Mouse (Mus musculus): ENCODE measurements at regions not wholly inside any gene's neighbourhood (a gene's known extent, or its start where the extent isn't known, plus 50 kb on each side); places are given as distances from the start of the nearest gene placed in this dataset.
"Not testable (repeated sequence)": the region's sequence is repeated elsewhere in the genome, so short reads cannot be mapped to it uniquely, and the experiment has no call there.

DNA sequence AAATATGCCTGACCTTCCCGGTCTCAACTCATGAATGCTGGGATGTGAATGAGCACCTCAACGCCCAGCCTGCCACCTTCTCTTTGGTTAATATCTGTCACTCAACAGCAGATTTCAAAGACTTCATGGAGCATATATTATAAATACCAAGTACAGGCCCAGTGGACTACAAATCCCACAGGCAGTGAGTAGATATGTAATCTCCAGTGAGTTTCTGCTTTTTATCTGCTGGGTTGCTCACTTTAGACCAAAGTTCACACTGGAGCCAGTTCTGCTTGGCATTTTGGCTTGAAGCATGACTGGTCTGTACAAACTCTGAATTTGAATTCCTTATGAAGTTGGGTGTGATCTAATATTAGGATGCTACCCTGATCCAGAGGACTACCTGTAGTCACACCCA is 377.1 kb upstream of the Ngly1 start:
- DNase-seq = no peak

GRCm38 (mm10) chr14:15880146-15880545 is 368.9 kb upstream of the Ngly1 start:
- no peak for DNase-seq

GRCm38 (mm10) chr14:15881284-15881683 is 367.8 kb upstream of the Ngly1 start:
- DNase-seq = peak; percentile 10

DNA sequence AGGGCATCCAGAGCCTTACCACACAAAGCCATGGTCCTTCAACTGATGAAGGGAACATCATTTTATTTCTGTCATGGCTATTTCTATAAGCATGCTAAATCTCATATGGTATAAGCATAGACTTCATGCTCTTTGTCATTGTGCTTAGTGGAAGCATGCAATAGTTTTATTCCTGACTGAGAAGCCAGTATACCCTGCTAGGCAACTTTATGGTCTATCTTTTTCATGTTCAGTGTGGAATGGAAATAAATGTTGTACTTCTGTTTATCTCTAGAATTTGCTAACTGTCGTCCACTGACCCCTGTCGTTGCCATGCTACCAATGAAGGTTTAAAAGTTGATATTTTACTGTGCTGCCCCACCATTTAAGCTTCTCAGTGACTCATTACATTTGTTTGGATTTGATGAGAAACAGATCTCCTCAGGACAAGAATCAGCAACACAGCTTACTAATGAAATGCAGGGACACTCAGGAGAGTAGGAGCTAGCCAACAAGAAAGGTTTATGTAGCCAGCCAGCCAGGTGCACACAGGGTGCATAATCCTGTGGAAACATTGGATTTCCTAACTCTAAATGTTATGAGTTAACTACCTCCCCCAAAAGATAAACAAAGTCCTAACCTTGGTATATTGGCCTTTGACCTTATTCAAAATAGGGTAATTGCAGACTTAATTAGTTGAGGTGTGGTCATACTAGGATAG is 364.3 kb upstream of the Ngly1 start:
- DNase-seq = no peak

DNA sequence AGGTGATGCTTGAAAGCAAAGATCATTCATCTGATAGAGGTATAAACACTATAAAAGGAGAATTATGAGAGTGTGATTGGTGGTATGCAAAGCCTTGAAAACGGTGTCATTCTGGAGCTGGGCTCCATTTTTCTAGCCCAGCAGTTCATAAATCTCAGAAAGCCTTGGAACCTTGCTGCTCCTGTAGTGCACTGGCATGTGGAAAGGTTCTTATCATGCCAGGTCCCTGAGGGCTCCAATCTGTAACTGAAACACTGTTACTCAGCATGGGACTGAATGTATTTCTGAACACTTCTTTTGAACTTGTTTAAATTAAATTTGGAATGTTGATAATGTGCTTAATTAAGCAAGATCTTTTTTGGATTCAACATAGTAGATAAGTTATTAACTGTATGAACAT is 352.0 kb upstream of the Ngly1 start:
- DNase-seq = no peak

DNA sequence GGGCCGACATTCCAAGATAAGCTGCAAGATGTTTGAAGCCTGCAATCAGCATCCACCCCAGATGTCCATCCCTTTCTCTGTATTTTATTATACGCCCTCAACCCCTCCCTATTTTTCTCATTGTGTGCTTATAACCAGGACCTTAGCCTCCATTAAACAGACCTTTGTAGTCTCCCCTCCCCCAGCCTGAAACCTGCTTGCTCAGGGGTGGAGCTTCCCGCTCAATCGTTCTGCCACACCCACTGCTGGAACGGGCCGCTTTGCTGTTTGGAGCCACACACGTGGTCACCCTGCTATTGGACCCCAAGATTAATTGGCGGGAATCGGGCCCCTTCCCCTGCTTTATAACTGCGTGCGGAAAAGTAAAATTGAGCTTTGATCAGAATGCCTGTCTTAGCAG is 342.7 kb upstream of the Ngly1 start:
- DNase-seq = not testable (repeated sequence)

DNA sequence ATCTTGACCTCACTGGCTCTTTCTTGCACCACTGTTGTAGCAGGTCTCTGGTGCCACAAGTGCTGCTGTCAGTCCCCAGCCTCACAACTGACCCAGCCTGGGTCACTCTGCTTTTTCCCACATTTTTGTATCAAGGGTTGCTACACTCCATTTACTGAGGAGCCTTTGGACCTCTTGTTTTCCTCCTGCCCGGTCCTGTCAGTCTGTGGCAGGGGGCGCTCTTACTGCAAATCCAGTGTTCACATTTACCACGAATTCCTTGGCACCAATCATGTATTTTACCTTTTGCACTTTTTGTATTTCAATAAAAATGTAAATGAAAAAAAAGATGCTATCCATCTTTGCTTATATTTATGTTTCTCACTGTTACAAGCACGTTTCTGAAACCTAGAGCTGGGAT is 335.9 kb upstream of the Ngly1 start:
- DNase-seq = not testable (repeated sequence)

GRCm38 (mm10) chr14:15914176-15914575 is 334.9 kb upstream of the Ngly1 start:
- DNase-seq = no peak

- DNase-seq = not testable (repeated sequence)
These were observed 324.4 kb upstream of the Ngly1 start for GRCm38 (mm10) chr14:15924676-15925075.

- DNase-seq = no peak
These were observed 314.4 kb upstream of the Ngly1 start for GRCm38 (mm10) chr14:15934729-15935128.

DNA sequence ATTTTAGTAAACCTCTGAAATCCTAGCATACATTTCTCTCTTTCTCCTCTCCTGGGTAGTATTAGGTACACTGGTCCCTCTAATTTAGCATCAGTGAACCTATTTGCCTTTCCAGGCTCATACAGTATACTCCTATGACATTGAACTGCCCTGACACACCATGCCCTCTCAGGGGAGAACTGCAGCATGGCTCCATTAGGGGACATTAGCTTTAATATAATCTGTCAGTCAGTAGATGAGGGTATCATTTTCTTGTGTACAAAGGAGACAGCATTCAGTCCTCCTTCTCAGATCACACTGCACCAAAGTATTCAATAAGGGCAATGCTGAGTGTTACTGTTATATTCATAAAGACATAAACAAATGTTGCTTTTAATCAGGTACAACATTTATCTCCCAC is 278.8 kb upstream of the Ngly1 start:
- DNase-seq = no peak

- no peak for DNase-seq
These were observed 278.3 kb upstream of the Ngly1 start for GRCm38 (mm10) chr14:15970767-15971166.

DNA sequence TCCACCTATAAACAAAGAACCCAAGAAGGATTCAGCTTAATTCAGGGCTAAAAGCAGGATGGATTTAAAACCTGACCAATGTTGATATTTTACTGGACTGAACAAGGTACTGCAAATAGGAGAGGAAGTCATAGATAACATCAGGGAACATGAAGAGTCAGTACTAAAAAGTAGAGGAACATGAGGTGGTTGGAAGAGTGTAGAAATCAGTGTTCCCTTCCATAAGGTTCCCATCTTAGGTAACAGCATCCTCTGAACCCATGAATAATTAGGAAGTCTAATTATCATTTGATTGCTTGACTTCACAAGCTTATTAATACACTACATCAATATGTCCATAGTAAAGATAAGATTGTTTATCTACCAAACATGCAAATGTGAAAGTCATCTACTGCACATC is 277.8 kb upstream of the Ngly1 start:
- no peak for DNase-seq

DNA sequence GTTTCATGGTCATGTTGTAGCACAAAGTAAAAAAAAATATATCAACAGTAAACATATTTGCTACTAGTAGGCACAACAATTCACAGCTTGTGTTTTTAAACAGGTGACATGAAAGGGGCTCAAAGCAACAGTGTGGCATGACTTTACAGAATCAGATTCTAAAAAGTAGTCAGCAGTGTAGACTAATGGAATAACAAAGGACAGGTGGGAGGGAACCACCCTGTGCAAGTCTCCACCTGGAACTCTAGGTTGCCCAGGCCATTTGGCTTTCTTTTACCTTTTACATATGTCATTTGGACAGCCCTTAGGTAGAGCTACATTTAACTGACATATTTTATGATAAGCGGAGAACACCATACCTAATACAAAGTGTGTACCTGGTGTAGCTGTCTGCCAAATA is 271.7 kb upstream of the Ngly1 start:
- no peak for DNase-seq

GRCm38 (mm10) chr14:15978329-15978728 is 270.8 kb upstream of the Ngly1 start:
- no peak for DNase-seq

GRCm38 (mm10) chr14:16005409-16005808 is 243.7 kb upstream of the Ngly1 start:
- no peak for DNase-seq

- no peak for DNase-seq
These were observed 242.1 kb upstream of the Ngly1 start for GRCm38 (mm10) chr14:16006968-16007367.

DNA sequence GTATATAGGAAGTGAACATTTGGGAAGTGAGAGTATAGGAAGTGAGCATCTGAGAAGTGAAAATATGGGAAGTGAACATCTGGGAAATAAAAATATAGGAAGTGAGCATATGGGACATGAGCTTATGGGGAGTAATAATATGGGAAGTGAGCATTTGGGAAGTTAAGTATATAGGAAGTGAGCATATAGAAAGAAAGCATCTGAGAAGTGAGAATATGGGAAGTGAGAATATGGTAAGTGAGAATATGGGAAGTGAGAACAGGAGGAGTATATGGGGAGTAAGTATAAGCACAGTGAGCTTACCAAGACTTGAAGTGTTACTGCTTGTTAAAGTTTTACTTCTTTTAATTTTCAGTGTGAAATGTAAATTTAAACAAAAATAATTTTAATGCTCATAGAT is 239.3 kb upstream of the Ngly1 start:
- no peak for DNase-seq

DNA sequence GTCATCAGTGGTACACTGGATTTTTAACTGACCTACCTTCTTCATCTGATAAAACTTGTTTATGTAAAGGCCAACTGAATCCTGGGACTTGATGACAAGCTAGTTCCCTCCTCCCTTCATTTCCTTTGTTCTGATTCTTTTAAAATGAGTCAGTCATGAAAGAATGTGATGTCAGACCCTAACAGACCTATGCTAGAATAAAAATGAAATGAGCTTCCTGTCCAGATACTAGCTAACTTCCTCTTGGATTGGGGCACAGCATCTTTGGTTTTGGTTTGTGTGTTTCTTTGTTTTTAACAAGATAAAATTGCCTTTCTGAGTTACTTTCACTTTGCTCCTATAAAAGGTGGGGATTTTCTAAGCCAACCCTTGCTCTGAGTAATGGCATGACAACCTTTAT is 225.2 kb upstream of the Ngly1 start:
- no peak for DNase-seq

GRCm38 (mm10) chr14:16037771-16038170 is 211.3 kb upstream of the Ngly1 start:
- DNase-seq = no peak

DNA sequence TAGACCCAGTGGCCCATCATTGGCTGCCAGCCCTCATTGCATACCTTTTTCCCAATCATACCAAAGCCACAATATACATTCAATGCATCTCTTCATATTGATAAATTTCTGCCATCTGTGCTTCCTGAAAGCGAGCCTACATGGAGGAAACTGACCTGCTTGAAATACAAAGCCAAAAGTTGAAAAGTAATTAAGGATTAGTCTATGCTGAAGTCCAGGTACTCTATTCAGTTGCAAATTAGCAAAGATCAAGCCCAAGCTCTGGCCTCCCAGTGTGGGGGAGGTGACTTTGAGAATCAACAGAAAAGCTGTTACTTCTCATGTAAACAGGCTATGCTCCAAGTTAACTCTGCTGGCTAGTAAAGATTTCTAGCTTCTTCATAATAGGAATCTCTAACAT is 210.7 kb upstream of the Ngly1 start:
- DNase-seq = no peak

DNA sequence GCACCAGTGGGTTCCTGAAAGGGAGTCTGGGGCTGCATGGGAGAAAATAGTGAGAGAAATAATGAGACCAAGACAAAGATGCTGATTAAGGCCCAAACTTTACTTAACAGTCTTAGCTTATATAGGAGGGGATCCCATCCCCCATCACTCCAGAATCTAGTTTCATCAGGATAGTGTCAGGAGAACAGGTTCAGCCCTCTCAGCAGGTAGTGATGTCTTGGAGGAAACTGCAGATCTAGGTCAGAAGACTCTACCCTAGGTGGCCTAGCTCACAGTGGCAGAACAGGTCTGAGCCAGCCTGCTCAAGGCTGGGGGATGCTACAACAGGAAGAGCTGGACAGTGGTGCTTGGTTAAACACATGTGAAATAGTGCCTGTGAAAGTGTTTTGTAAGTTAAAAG is 204.6 kb upstream of the Ngly1 start:
- no peak for DNase-seq

DNA sequence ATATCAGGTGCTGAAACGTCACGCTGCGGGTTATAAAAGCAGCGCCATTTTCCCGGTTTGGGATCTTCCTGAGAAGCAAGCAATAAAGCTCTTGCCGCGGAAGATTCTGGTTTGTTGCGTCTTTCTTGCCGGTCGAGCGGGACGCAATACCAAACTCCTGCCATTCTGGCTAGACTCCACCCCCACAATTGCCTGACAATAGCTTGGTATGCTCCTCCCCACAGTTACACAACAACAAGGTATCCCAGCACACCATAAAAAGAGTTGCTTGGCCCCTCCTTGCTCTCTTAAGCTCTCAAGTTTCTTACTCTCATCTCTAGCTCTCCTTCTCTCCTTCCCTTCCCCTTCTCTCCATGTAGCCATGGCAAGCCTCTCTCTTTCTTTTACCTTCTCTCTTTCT is 176.5 kb upstream of the Ngly1 start:
- not testable (repeated sequence) for DNase-seq

- no peak for DNase-seq
These were observed 175.0 kb upstream of the Ngly1 start for GRCm38 (mm10) chr14:16074089-16074488.

GRCm38 (mm10) chr14:16079096-16079495 is 170.0 kb upstream of the Ngly1 start:
- no peak for DNase-seq
